Mouse (Mus musculus) midbrain, embryonic 11.5 days (tissue): Measurements from ENCODE around the gene Ubash3a. TPM values are rescaled to one million over a fixed set of nuclear protein-coding genes. Genes with fewer than 3 reads are reported as not detected.

Experiments
- ATAC-seq: fragments of 200-750 bp; cut with Nextera tagmentation; 2 replicates; pipeline ENCODE4 v1.8.0; 2017; ENCODE audit warnings: moderate TSS enrichment, moderate library complexity; ENCODE audit not compliant: low FRiP score
- DNase-seq: peaks from one replicate; pipeline ENCODE4 v3.0.0; 2015; ENCODE audit warnings: low spot score; ENCODE audit errors: missing footprints
- H3K27ac ChIP-seq: fragments of 300-500 bp; sonication (generic); 2 replicates; pipeline ENCODE4 v1.5.1; 2014; ENCODE audit warnings: low read depth, low read length
- H3K27me3 ChIP-seq: fragments of 300-500 bp; sonication (generic); 2 replicates; pipeline ENCODE4 v1.6.1; 2014; ENCODE audit warnings: mild to moderate bottlenecking, low read length, moderate library complexity, mixed read lengths; ENCODE audit not compliant: control insufficient read depth, insufficient read depth
- H3K36me3 ChIP-seq: fragments of 300-500 bp; sonication (generic); 2 replicates; pipeline ENCODE4 v1.6.1; 2014; ENCODE audit warnings: mild to moderate bottlenecking, low read length, moderate library complexity, mixed read lengths; ENCODE audit not compliant: control insufficient read depth, insufficient read depth
- H3K4me1 ChIP-seq: fragments of 300-500 bp; sonication (generic); 2 replicates; pipeline ENCODE4 v1.6.1; 2014; ENCODE audit warnings: low read length; ENCODE audit not compliant: control insufficient read depth, insufficient read depth
- H3K4me2 ChIP-seq: fragments of 300-500 bp; sonication (generic); 2 replicates; pipeline ENCODE4 v1.6.1; 2014; ENCODE audit warnings: mild to moderate bottlenecking, moderate library complexity
- H3K4me3 ChIP-seq: fragments of 300-500 bp; sonication (generic); 2 replicates; pipeline ENCODE4 v1.5.1; 2014; ENCODE audit warnings: low read depth, low read length
- H3K9ac ChIP-seq: fragments of 300-500 bp; sonication (generic); 2 replicates; pipeline ENCODE4 v1.6.1; 2014; ENCODE audit warnings: low read length
- H3K9me3 ChIP-seq: fragments of 300-500 bp; sonication (generic); 2 replicates; pipeline ENCODE4 v1.6.1; 2016; ENCODE audit warnings: low read length; ENCODE audit not compliant: control insufficient read depth
- WGBS: fragments of 180-500 bp; shearing (Covaris S2); extraction: QIAGEN DNeasy Blood & Tissue Kit; methylation state at CpG from one replicate; pipeline ENCODE4 v1.1.7; 2014; 5-methylcytosine and 5-hydroxymethylcytosine counted together
- polyA plus RNA-seq: library from polyadenylated mRNA; unstranded; fragments of >200 nt; fragmentation: Nextera tagmentation; extraction: Ambion mirVana; gene quantifications from 2 replicates; pipeline ENCODE4 v1.2.1, GENCODE M21; 2014

Gene Ubash3a
- polyA plus RNA-seq, 1 experiment from 2014 or later, result not detected

DNA sequence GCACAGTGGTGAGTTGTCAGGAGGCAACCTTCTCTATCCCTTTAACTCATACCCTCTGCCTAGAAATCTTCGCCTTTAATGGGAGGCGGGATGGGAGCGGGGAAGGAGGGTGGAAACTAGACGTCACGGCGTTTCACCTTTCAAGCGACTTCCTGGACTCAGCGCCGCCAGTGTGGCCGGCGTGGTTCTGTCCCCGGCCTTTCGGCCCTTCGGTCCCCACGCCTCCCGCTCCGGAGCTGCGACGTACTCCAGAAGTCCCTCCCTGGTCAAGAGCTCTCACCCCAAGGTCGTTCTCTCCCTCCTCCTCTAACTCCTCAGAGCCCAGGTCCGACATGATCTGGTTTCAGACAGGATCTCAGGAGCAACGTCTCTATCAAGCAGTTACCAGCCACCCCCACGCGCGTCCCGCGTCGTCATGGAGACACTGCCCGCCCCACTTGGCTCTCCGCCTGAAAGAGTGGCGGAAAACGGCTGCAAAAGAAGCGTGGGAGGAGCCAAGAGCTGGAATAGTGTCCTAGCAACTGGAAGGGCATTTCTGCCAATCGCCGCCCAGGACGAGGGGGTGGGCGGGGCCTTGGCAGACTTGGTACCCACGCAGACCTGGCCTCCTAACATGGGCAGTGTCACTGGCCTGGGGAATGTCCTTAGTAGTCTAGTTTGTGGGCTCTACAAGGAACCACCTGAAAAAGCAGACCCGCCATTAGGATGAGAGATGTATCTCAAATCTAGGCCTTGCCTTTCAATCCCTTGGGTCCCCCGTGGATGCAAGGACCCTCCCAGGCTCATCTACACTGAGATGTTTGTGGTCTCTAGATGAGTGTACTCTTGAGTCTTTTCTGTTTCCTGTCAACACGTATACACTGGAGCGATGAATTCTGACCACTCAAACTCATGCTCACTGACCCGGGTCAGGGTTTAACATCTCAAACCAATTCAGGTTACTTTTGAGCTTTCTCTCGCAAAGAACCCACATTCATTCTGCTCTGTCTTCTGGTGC is 69.5 kb downstream of the Ubash3a start, which contains the start of gene Rsph1:
TSS of gene Rsph1 (minus strand) at position 462 of the 997 bp plus-strand sequence.
- peaks cover 9% of the 10 kb centered on the region; the same call in 1 of the 2 replicates for H3K4me1 ChIP-seq
- peak within 1 kb of the TSS; percentile 61 for H3K4me2 ChIP-seq
- DNase-seq, result peak; percentile 98
- H3K36me3 ChIP-seq, result no peaks in the 10 kb centered on the region
- ATAC-seq, result peak; percentile 92
- H3K9ac ChIP-seq, result peak within 1 kb of the TSS; percentile 58
- H3K27ac ChIP-seq, result no peak within 1 kb of the TSS
- 10% methylated on average over 44 of the region's 44 CpGs for WGBS
- peak within 1 kb of the TSS; percentile 41 for H3K4me3 ChIP-seq
- H3K9me3 ChIP-seq, result no peaks in the 10 kb centered on the region
- H3K27me3 ChIP-seq, result peaks cover 2% of the 10 kb centered on the region; the same call in 1 of the 2 replicates

DNA sequence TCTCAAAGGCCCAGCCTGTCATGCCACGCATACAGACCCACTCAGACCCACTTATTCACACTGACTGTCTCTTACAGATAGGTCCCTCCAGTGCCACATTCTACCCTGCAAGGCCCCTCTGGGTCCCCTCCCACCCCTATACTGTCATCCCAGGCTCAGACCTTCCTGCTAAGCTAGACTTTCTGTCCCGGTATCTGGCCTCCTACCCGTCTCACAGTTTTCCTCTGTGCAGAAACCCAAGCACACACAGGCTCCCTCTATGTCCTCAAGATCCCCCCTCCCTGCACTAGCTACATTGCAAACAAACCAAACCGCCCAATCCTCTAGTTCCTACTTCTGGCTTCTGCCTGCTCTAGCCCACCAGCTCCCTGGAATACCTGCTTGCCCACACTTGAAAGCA is 70.3 kb downstream of the Ubash3a start:
- H3K4me3 ChIP-seq, result no peak overlapping the region
- H3K27ac ChIP-seq, result no peak overlapping the region
- no peak overlapping the region for H3K4me2 ChIP-seq
- H3K9me3 ChIP-seq, result no peaks in the 10 kb centered on the region
- DNase-seq (no peak), ATAC-seq (no peak)
- WGBS, result 68% methylated on average over 4 of the region's 4 CpGs
- H3K36me3 ChIP-seq, result no peaks in the 10 kb centered on the region
- H3K9ac ChIP-seq, result no peak overlapping the region
- peaks cover 2% of the 10 kb centered on the region; the same call in 1 of the 2 replicates for H3K27me3 ChIP-seq
- peaks cover 14% of the 10 kb centered on the region for H3K4me1 ChIP-seq

DNA sequence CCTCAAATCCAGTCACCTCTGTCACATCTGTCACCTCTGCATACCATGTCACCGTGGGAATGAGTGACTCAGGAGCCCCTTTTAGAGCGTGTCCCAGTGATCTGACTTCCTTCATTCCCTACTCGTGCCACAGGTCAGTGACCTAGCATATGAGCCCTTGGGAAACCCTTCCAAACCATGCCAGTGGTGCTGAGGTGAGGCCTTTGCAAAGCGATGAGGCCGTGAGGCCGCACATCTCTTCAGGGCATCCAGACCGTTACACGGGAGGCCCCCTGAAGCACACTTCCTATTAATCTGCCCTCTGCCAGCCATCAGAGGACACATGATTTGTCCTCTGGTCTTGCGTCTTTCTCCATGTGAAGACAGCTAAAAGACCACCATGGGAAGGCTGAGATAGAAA is 71.9 kb downstream of the Ubash3a start:
- no peak overlapping the region for H3K27ac ChIP-seq
- no peaks in the 10 kb centered on the region for H3K36me3 ChIP-seq
- H3K9me3 ChIP-seq, result no peaks in the 10 kb centered on the region
- H3K4me1 ChIP-seq, result peaks cover 14% of the 10 kb centered on the region
- H3K4me3 ChIP-seq, result no peak overlapping the region
- no peak for DNase-seq
- WGBS, result 85% methylated on average over 9 of the region's 9 CpGs
- peaks cover 2% of the 10 kb centered on the region; the same call in 1 of the 2 replicates for H3K27me3 ChIP-seq
- ATAC-seq, result no peak
- H3K4me2 ChIP-seq, result no peak overlapping the region
- H3K9ac ChIP-seq, result no peak overlapping the region

DNA sequence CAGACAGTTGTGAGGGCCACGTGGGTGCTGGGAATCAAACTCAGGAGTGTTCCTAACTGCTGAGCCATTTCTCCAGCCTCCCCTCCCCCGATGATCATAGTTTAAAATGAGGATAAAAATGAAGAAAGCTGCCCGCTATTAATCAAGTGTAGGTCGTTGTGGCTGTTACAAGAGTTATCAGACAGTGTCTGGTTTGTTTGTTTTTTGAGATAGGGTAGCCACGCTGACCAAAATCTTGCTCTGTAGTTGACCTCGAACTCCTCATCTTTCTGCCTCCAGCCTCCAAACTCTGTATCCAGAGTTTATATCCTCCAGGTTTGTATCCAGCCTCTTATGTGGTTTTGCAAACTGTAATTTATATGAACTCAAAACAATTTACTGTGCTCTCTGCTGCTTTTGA is 72.6 kb downstream of the Ubash3a start:
- H3K4me3 ChIP-seq, result no peak overlapping the region
- H3K4me2 ChIP-seq, result no peak overlapping the region
- no peak overlapping the region for H3K9ac ChIP-seq
- ATAC-seq, result no peak
- no peaks in the 10 kb centered on the region for H3K9me3 ChIP-seq
- H3K27me3 ChIP-seq, result peaks cover 2% of the 10 kb centered on the region; the same call in 1 of the 2 replicates
- H3K36me3 ChIP-seq, result no peaks in the 10 kb centered on the region
- H3K4me1 ChIP-seq, result peaks cover 14% of the 10 kb centered on the region
- no peak for DNase-seq
- H3K27ac ChIP-seq, result no peak overlapping the region
- 84% methylated on average over 6 of the region's 6 CpGs for whole genome bisulfite sequencing

DNA sequence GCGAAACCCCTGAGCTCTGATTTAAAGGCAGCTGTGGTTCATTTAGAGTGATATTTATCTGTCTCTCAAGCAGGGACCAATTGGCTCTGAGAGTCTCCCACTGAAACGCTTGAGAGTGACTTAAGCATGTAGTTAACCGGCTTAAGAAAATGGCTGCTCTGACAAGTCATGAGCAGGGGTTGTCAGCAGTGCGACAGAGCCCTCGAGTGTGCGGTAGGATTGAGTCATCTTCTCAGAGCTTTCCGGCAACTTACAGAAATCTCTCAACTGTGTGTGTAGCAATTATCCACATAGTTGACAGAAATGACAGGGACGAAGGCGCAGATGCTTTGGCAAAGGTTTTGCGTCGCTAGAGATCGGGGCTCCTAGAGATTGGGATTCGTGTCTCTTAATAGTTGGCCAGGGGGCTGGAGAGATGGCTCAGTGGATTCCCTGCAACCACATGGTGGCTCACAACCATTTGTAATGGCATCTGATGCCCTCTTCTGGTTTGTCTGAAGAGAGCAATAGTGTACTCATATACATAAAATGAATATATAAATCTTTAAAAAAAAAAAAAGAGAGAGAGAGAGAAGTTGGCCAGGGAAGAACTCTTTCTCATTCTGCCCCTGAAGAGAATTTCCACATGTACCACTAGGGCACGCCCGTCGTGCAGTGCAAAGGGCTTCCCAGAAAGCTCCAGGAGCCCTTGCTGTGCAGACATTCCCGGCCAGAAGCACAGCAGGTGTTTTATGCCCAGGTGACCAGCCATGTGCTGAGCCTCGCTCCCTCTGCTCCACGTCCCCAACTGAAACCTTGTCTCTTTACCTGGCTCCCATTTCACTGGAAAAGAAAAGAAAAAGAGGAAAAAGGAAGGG is 74.4 kb downstream of the Ubash3a start:
- peaks cover 10% of the 10 kb centered on the region for H3K4me1 ChIP-seq
- no peaks in the 10 kb centered on the region for H3K27me3 ChIP-seq
- H3K9me3 ChIP-seq, result no peaks in the 10 kb centered on the region
- H3K4me2 ChIP-seq, result no peak overlapping the region; the same call in 1 of the 2 replicates
- H3K4me3 ChIP-seq, result no peak overlapping the region
- no peak overlapping the region for H3K27ac ChIP-seq
- ATAC-seq, result no peak
- no peak for DNase-seq
- H3K36me3 ChIP-seq, result no peaks in the 10 kb centered on the region
- WGBS, result 33% methylated on average over 19 of the region's 19 CpGs
- H3K9ac ChIP-seq, result no peak overlapping the region

DNA sequence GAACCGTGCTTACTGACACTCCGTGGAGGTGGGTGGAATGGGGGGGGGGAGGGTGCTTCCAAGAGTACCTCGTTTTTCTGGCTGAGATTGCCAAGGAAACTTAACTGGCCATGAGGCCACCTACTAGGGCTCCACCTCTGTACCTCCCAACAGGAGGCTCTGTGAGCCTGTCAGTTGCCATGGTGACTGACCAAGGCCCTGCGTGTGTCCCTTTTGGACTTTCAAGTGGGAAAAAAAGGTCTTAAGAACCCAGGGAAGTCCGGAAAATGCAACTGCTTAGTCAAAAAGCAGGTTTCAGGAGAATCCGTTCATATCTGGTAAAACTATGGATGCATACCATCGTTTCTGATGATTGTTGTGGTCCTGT is 75.0 kb downstream of the Ubash3a start:
- Histone ChIP-seq H3K9me3 (no peaks in the 10 kb centered on the region), H3K27me3 (no peaks in the 10 kb centered on the region), H3K9ac (no peak overlapping the region), H3K4me1 (peaks cover 5% of the 10 kb centered on the region), H3K27ac (no peak overlapping the region), H3K4me2 (peak overlapping the region; percentile 11; the same call in 1 of the 2 replicates), H3K4me3 (no peak overlapping the region), H3K36me3 (no peaks in the 10 kb centered on the region)
- no peak for DNase-seq
- ATAC-seq, result no peak
- WGBS, result 10% methylated on average over 7 of the region's 7 CpGs

DNA sequence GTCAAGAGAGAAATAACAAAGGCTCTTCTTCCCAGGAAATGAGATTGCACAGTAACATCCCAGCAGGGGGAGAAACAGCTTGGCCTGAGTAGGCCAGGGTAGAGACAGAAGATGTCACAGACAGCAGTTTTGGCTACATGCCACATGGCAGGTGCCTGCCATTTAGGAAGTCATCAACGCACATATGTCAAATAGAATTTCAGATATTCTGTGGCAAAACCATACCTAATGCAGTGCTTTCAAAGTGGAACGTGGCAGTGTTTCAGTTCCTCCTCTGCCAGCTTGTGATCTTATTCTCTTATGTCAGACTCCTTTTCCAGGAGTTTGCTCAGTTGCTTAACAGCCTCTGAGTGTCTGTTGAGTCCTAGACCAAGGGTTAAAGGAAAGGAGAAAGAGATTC is 78.2 kb downstream of the Ubash3a start:
- Histone ChIP-seq H3K4me2 (no peak overlapping the region), H3K27me3 (no peaks in the 10 kb centered on the region), H3K36me3 (no peaks in the 10 kb centered on the region), H3K9me3 (no peaks in the 10 kb centered on the region), H3K27ac (no peak overlapping the region), H3K9ac (no peak overlapping the region), H3K4me1 (peaks cover 5% of the 10 kb centered on the region), H3K4me3 (no peak overlapping the region)
- 84% methylated on average over 2 of the region's 2 CpGs for WGBS
- ATAC-seq, result no peak
- DNase-seq, result no peak

DNA sequence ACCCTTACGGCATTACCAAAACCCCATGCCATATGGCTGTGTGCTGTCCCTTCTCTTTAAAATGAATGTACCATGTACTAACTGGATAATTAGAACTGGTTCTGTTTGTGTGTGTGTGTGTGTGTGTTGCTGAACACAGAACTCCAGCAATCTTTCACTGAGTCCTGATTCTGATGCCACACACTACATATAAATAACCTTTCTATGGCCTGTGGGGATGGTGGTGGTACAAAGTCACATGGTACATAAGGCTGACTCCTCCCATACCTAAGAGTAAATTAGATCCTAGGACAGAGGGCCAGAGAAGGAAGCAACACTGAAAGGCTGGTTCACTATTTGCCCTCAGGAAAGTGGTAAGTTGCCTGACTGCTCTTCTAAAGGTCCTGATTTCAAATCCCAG is 78.8 kb downstream of the Ubash3a start, which contains the start of gene Slc37a1:
TSS of gene Slc37a1 (plus strand) at position 301 of the 400 bp plus-strand sequence.
- no peak for DNase-seq
- H3K4me2 ChIP-seq, result no peak within 1 kb of the TSS
- no peak within 1 kb of the TSS for H3K27ac ChIP-seq
- H3K9ac ChIP-seq, result no peak within 1 kb of the TSS
- no peak for ATAC-seq
- H3K4me1 ChIP-seq, result peaks cover 5% of the 10 kb centered on the region
- H3K36me3 ChIP-seq, result no peaks in the 10 kb centered on the region
- H3K27me3 ChIP-seq, result no peaks in the 10 kb centered on the region
- no peaks in the 10 kb centered on the region for H3K9me3 ChIP-seq
- WGBS, result 90% methylated on average over 1 of the region's 1 CpGs
- H3K4me3 ChIP-seq, result no peak within 1 kb of the TSS
